Comparison of ENCODE assay signal across 22 mouse cellular contexts in the genomic region with DNA sequence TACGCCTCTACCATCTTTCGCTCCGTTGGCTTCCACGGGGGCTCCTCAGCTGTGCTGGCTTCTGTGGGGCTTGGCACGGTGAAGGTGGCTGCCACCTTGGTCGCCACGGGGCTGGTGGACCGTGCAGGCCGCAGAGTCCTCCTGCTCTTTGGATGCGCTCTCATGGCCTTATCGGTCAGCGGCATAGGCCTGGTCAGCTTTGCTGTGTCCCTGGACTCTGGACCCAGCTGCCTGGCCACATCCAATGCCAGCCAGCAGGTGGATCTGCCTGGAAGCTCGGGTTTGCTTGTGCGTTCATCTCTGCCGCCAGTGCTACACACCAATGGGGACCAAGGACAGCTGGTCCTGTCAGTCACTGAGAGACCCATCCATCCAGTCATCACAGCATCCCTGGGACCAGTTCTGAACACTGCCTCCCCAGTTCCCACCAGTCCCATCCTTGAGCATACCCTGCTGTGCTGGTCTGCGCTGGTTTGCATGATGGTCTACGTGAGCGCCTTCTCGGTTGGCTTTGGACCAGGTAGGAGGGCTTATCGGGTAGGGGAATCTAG. TPM values are rescaled to one million over a fixed set of nuclear protein-coding genes. Genes with fewer than 3 reads are reported as not detected.
DNase-seq lines count a peak whose midpoint lies in the region; ATAC-seq and TF ChIP-seq lines count a peak whose summit lies in the region.
"Had no signal": no experiment of that assay in that cellular context is flagged by ENCODE, and none has a peak within 500 bp of the region (broad histone marks: within the 10 kb centered on the region; RNA-seq: fewer than 3 reads in every experiment).

No protein-coding gene starts in this region.

- H3K36me3 ChIP-seq in heart, embryonic 11.5 days (ENCODE audit: control insufficient read depth, insufficient read depth, low read length) = no peaks in the 10 kb centered on the region
- H3K36me3 ChIP-seq in liver, adult 2 months (ENCODE audit: control insufficient read depth, insufficient read depth, low read length) = no peaks in the 10 kb centered on the region
- peaks cover 30% of the 10 kb centered on the region for H3K36me3 ChIP-seq in embryonic facial prominence, embryonic 14.5 days (ENCODE audit: control insufficient read depth, insufficient read depth, low read length)
- peaks cover 46% of the 10 kb centered on the region for H3K36me3 ChIP-seq in limb, embryonic 15.5 days
- H3K36me3 ChIP-seq: forebrain, embryonic 15.5 days; heart, embryonic 10.5 days; hindbrain, embryonic 15.5 days had no signal

- H3K79me2 ChIP-seq in liver, adult 2 months (ENCODE audit: control insufficient read depth, insufficient read depth, low read length) = no peaks in the 10 kb centered on the region

- TF ChIP-seq CTCF in liver, adult 2 months (IDR thresholded peaks at IDR 0.05; ENCODE audit: low read depth, low read length) = peak; percentile 23; the same call in 1 of the 2 replicates

- no peak overlapping the region for H3K4me3 ChIP-seq in heart, embryonic 11.5 days (ENCODE audit: low read depth, low read length)
- no peak overlapping the region for H3K4me3 ChIP-seq in liver, adult 2 months (ENCODE audit: insufficient read depth, low read depth, low read length)
- H3K4me3 ChIP-seq in embryonic facial prominence, embryonic 14.5 days (ENCODE audit: low read depth, low read length) = no peak overlapping the region
- H3K4me3 ChIP-seq in limb, embryonic 15.5 days = no peak overlapping the region
- H3K4me3 ChIP-seq: embryonic facial prominence, embryonic 13.5 days; forebrain, embryonic 15.5 days; heart, embryonic 10.5 days; heart, embryonic 15.5 days; hindbrain, embryonic 15.5 days had no signal

- no peaks in the 10 kb centered on the region for H3K9me3 ChIP-seq in heart, embryonic 11.5 days (replicated peaks; ENCODE audit: control insufficient read depth, low read length)
- H3K9me3 ChIP-seq in embryonic facial prominence, embryonic 14.5 days (ENCODE audit: control insufficient read depth, low read length) = no peaks in the 10 kb centered on the region
- no peaks in the 10 kb centered on the region for H3K9me3 ChIP-seq in limb, embryonic 15.5 days
- H3K9me3 ChIP-seq: embryonic facial prominence, embryonic 13.5 days; forebrain, embryonic 15.5 days; heart, embryonic 10.5 days; heart, embryonic 15.5 days; hindbrain, embryonic 15.5 days had no signal

- H3K9ac ChIP-seq in heart, embryonic 11.5 days (ENCODE audit: low read depth, low read length) = no peak overlapping the region
- H3K9ac ChIP-seq in liver, adult 2 months (ENCODE audit: low read depth, low read length) = no peak overlapping the region
- no peak overlapping the region for H3K9ac ChIP-seq in embryonic facial prominence, embryonic 14.5 days (ENCODE audit: low read depth, low read length)
- H3K9ac ChIP-seq in limb, embryonic 15.5 days = no peak overlapping the region
- H3K9ac ChIP-seq: embryonic facial prominence, embryonic 13.5 days; forebrain, embryonic 15.5 days; heart, embryonic 15.5 days; hindbrain, embryonic 15.5 days had no signal

- no peak for TF ChIP-seq POLR2A in liver, adult 2 months (IDR thresholded peaks at IDR 0.05; ENCODE audit: extremely low read depth, insufficient read depth, low read length)

- 90% methylated on average over 20 of the region's 20 CpGs for WGBS in heart, embryonic 11.5 days (ENCODE audit: insufficient replicate concordance)
- WGBS in liver, adult 2 months = 64% methylated on average over 20 of the region's 20 CpGs
- WGBS in embryonic facial prominence, embryonic 14.5 days = 91% methylated on average over 20 of the region's 20 CpGs
- WGBS in limb, embryonic 15.5 days = 95% methylated on average over 20 of the region's 20 CpGs

- H3K27me3 ChIP-seq in heart, embryonic 11.5 days (ENCODE audit: control insufficient read depth, insufficient read depth, low read length) = peaks cover 6% of the 10 kb centered on the region; the same call in 1 of the 2 replicates
- no peaks in the 10 kb centered on the region for H3K27me3 ChIP-seq in liver, adult 2 months (ENCODE audit: control insufficient read depth, insufficient read depth, low read length)
- H3K27me3 ChIP-seq in embryonic facial prominence, embryonic 14.5 days (replicated peaks; ENCODE audit: control insufficient read depth, insufficient read depth, low read length) = no peaks in the 10 kb centered on the region
- H3K27me3 ChIP-seq in limb, embryonic 15.5 days = no peaks in the 10 kb centered on the region
- H3K27me3 ChIP-seq: embryonic facial prominence, embryonic 13.5 days; forebrain, embryonic 15.5 days; hindbrain, embryonic 15.5 days had no signal

- peaks cover 7% of the 10 kb centered on the region; the same call in 1 of the 2 replicates for H3K4me1 ChIP-seq in heart, embryonic 11.5 days (ENCODE audit: control insufficient read depth, insufficient read depth, low read length)
- no peaks in the 10 kb centered on the region for H3K4me1 ChIP-seq in liver, adult 2 months (ENCODE audit: control insufficient read depth, insufficient read depth, low read length)
- peaks cover 15% of the 10 kb centered on the region for H3K4me1 ChIP-seq in embryonic facial prominence, embryonic 14.5 days (ENCODE audit: control insufficient read depth, insufficient read depth, low read length)
- peaks cover 12% of the 10 kb centered on the region; the same call in 1 of the 2 replicates for H3K4me1 ChIP-seq in limb, embryonic 15.5 days

- ATAC-seq in heart, embryonic 11.5 days (replicated peaks; ENCODE audit: insufficient number of reproducible peaks, low FRiP score, low TSS enrichment) = 0 out of 2 replicates have a peak, but pooled peaks have one; percentile 7
- peak; percentile 8; the same call in 1 of the 2 replicates for ATAC-seq in embryonic facial prominence, embryonic 14.5 days (ENCODE audit: low read depth)
- peak; percentile 8; the same call in 1 of the 2 replicates for ATAC-seq in limb, embryonic 15.5 days (ENCODE audit: insufficient number of reproducible peaks, low FRiP score, low TSS enrichment, low read depth)
- ATAC-seq: forebrain, embryonic 15.5 days had no signal

- H3K27ac ChIP-seq in heart, embryonic 11.5 days (ENCODE audit: low read depth, low read length) = no peak overlapping the region
- no peak overlapping the region for H3K27ac ChIP-seq in liver, adult 2 months (replicated peaks; ENCODE audit: insufficient read depth, low read depth, low read length)
- H3K27ac ChIP-seq in embryonic facial prominence, embryonic 14.5 days (replicated peaks; ENCODE audit: low read depth, low read length) = no peak overlapping the region
- no peak overlapping the region for H3K27ac ChIP-seq in limb, embryonic 15.5 days
- H3K27ac ChIP-seq: embryonic facial prominence, embryonic 13.5 days; forebrain, embryonic 15.5 days; heart, embryonic 10.5 days; heart, embryonic 15.5 days; hindbrain, embryonic 15.5 days had no signal

- H3K4me2 ChIP-seq in heart, embryonic 11.5 days = no peak overlapping the region
- no peak overlapping the region for H3K4me2 ChIP-seq in embryonic facial prominence, embryonic 14.5 days (ENCODE audit: low read depth, low read length)
- no peak overlapping the region for H3K4me2 ChIP-seq in limb, embryonic 15.5 days
- H3K4me2 ChIP-seq: embryonic facial prominence, embryonic 13.5 days; forebrain, embryonic 15.5 days; heart, embryonic 15.5 days; hindbrain, embryonic 15.5 days had no signal

- no peak for DNase-seq in heart, adult 8-10 months (ENCODE audit: low spot score)
- DNase-seq in liver, adult 2 months (ENCODE audit: extremely low read depth, low read depth, low spot score) = peak; percentile 74
- no peak for DNase-seq in liver
- DNase-seq in embryonic facial prominence, embryonic 14.5 days (ENCODE audit: low spot score) = peak; percentile 42
- no peak for DNase-seq in spleen, postnatal 10 days (ENCODE audit: low spot score in 2 of 2)
- DNase-seq: adrenal gland, adult 2 months; adrenal gland, postnatal 25 days; cerebellum, adult 18-20 months; cerebellum, adult 9-11 months; embryo, embryonic 11 days; gastrocnemius, postnatal 36 days; heart, adult 11 months; heart, postnatal 14 days had no signal

RNA-seq across cellular contexts. Expression of a gene that starts 11.7 kb away (rescaled TPM):
- 2.6 and 4.1 TPM in 2 replicates for polyA plus RNA-seq in heart, embryonic 11.5 days (2014; fragmentation: Nextera tagmentation; extraction: Ambion mirVana)
- 1 to 10 TPM; 6.2 to 8.2 (median 7.7) TPM for total RNA-seq in heart, adult 8-10 months (2022)
- total RNA-seq in liver, adult 2 months (2014; rRNA removed) = 0.09 and 0.13 TPM in 2 replicates
- polyA plus RNA-seq in liver, adult 2 months (2012; rRNA removed) = 0.11 and 0.22 TPM in 2 replicates
- 10.4 and 11.7 TPM in 2 replicates for polyA plus RNA-seq in embryonic facial prominence, embryonic 14.5 days (2014; fragmentation: Nextera tagmentation; extraction: Ambion mirVana)
- 13.9 and 16.3 TPM in 2 replicates for polyA plus RNA-seq in limb, embryonic 15.5 days (2015; fragmentation: Nextera tagmentation; extraction: Ambion mirVana)

RNA-seq across cellular contexts. Expression of a gene that starts 22.1 kb away (rescaled TPM):
- 24.8 and 28.1 TPM in 2 replicates for polyA plus RNA-seq in heart, embryonic 11.5 days (2014; fragmentation: Nextera tagmentation; extraction: Ambion mirVana)
- total RNA-seq in heart, adult 8-10 months (2022) = 10 to 100 TPM in 2 of 4 experiments, 1 to 10 TPM in 2; 8.3 to 12.4 (median 9.4) TPM
- 4.1 and 5.6 TPM in 2 replicates for total RNA-seq in liver, adult 2 months (2014; rRNA removed)
- polyA plus RNA-seq in liver, adult 2 months (2012; rRNA removed) = 9.3 and 11.3 TPM in 2 replicates
- 32.8 and 35.4 TPM in 2 replicates for polyA plus RNA-seq in embryonic facial prominence, embryonic 14.5 days (2014; fragmentation: Nextera tagmentation; extraction: Ambion mirVana)
- polyA plus RNA-seq in limb, embryonic 15.5 days (2015; fragmentation: Nextera tagmentation; extraction: Ambion mirVana) = 37.0 and 41.3 TPM in 2 replicates

RNA-seq across cellular contexts. Expression of a gene that starts 42.2 kb away (rescaled TPM):
- 0.29 and 0.61 TPM in 2 replicates for polyA plus RNA-seq in heart, embryonic 11.5 days (2014; fragmentation: Nextera tagmentation; extraction: Ambion mirVana)
- total RNA-seq in heart, adult 8-10 months (2022) = under 1 TPM; 0.09 to 0.69 (median 0.20) TPM
- 8.2 and 8.3 TPM in 2 replicates for total RNA-seq in liver, adult 2 months (2014; rRNA removed)
- 16.1 and 28.1 TPM in 2 replicates for polyA plus RNA-seq in liver, adult 2 months (2012; rRNA removed)
- 1.6 and 1.9 TPM in 2 replicates for polyA plus RNA-seq in embryonic facial prominence, embryonic 14.5 days (2014; fragmentation: Nextera tagmentation; extraction: Ambion mirVana)
- polyA plus RNA-seq in limb, embryonic 15.5 days (2015; fragmentation: Nextera tagmentation; extraction: Ambion mirVana) = 0.28 and 0.67 TPM in 2 replicates
- total RNA-seq: common myeloid progenitor, adult 5-6 weeks; hematopoietic stem cell, adult 5-6 weeks had no signal

Comparison
In these comparisons a context has a peak if more than half of its experiments do, and no peak if none do; other contexts are left out.
1. DNase-seq: peak in liver, adult 2 months (single experiment) and embryonic facial prominence, embryonic 14.5 days (single experiment); none in heart, adult 8-10 months (single experiment), liver (single experiment) and spleen, postnatal 10 days (0 of 2).
2. Peak in every context shown above with its lines, with median percentiles within 50 percentile points of each other: ATAC-seq.